Mouse (Mus musculus) liver, adult 2 months (tissue): ENCODE measurements at regions not wholly inside any gene's neighbourhood (a gene's known extent, or its start where the extent isn't known, plus 50 kb on each side); places are given as distances from the start of the nearest gene placed in this dataset.

Experiments used
- DNase-seq: peaks from one replicate; pipeline ENCODE4 v3.0.0-alpha.2; 2011; ENCODE audit warnings: low read depth, low spot score; ENCODE audit errors: extremely low read depth
- H3K27ac ChIP-seq: fragments of 200-500 bp; replicated peaks from 2 replicates; pipeline ENCODE4 v1.5.1; 2012; ENCODE audit warnings: low read depth, mild to moderate bottlenecking, control low read depth, inconsistent platforms, low read length; ENCODE audit not compliant: insufficient read depth
- H3K27me3 ChIP-seq: fragments of 200-500 bp; 2 replicates; pipeline ENCODE4 v1.6.1; 2012; ENCODE audit warnings: mild to moderate bottlenecking, moderate library complexity, low read length, inconsistent platforms; ENCODE audit not compliant: control insufficient read depth, insufficient read depth
- H3K36me3 ChIP-seq: fragments of 200-500 bp; 2 replicates; pipeline ENCODE4 v1.6.1; 2012; ENCODE audit warnings: low read length, inconsistent platforms; ENCODE audit not compliant: control insufficient read depth, insufficient read depth
- H3K4me1 ChIP-seq: fragments of 200-500 bp; 2 replicates; pipeline ENCODE4 v1.6.1; 2011; ENCODE audit warnings: low read length; ENCODE audit not compliant: control insufficient read depth, insufficient read depth
- H3K4me3 ChIP-seq: fragments of 200-500 bp; 2 replicates; pipeline ENCODE4 v1.5.1; 2011; ENCODE audit warnings: low read depth, mild to moderate bottlenecking, control low read depth, low read length, moderate library complexity; ENCODE audit not compliant: insufficient read depth
- H3K79me2 ChIP-seq: fragments of 200-500 bp; 2 replicates; pipeline ENCODE4 v1.6.1; 2012; ENCODE audit warnings: inconsistent platforms, mild to moderate bottlenecking, low read length, moderate library complexity; ENCODE audit not compliant: control insufficient read depth, insufficient read depth
- H3K9ac ChIP-seq: fragments of 200-500 bp; 2 replicates; pipeline ENCODE4 v1.6.1; 2012; ENCODE audit warnings: low read depth, mild to moderate bottlenecking, control low read depth, inconsistent platforms, low read length
- CTCF ChIP-seq: fragments of 200-500 bp; IDR thresholded peaks from 2 replicates; pipeline ENCODE4 v1.5.1; 2011; ENCODE audit warnings: low read depth, low read length, control low read depth
- POLR2A ChIP-seq: fragments of 200-500 bp; IDR thresholded peaks from 2 replicates; pipeline ENCODE4 v1.6.1; 2011; ENCODE audit warnings: low read length, control low read depth; ENCODE audit not compliant: insufficient read depth; ENCODE audit errors: extremely low read depth
- WGBS: fragments of 180-500 bp; shearing (Covaris S2); methylation state at CpG from one replicate; pipeline ENCODE4 v1.1.7; 2018; 5-methylcytosine and 5-hydroxymethylcytosine counted together

GRCm38 (mm10) chr4:12356992-12357634 is 185.3 kb upstream of the Fam92a start:
- WGBS: 73% methylated on average over 2 of the region's 2 CpGs

GRCm38 (mm10) chr4:12353337-12353856 is 181.6 kb upstream of the Fam92a start:
- DNase-seq: no peak
- Histone ChIP-seq H3K27me3 (no peaks in the 10 kb centered on the region), H3K4me3 (no peak overlapping the region), H3K27ac (no peak overlapping the region), H3K79me2 (no peaks in the 10 kb centered on the region), H3K9ac (no peak overlapping the region), H3K4me1 (no peaks in the 10 kb centered on the region), H3K36me3 (no peaks in the 10 kb centered on the region)
- TF ChIP-seq CTCF (no peak), POLR2A (no peak)
- 67% methylated on average over 3 of the region's 3 CpGs for WGBS

More at GRCm38 (mm10) chr4:12356992-12357634, 185.3 kb upstream of the Fam92a start:
- no peak overlapping the region for H3K4me3 ChIP-seq
- H3K4me1 ChIP-seq: no peaks in the 10 kb centered on the region
- H3K9ac ChIP-seq: no peak overlapping the region
- no peak for TF ChIP-seq CTCF
- no peak for TF ChIP-seq POLR2A
- H3K79me2 ChIP-seq: no peaks in the 10 kb centered on the region
- H3K36me3 ChIP-seq: no peaks in the 10 kb centered on the region
- H3K27ac ChIP-seq: no peak overlapping the region
- no peak for DNase-seq
- no peaks in the 10 kb centered on the region for H3K27me3 ChIP-seq

GRCm38 (mm10) chr4:12339236-12339635 is 167.4 kb upstream of the Fam92a start:
- Histone ChIP-seq H3K27ac (no peak overlapping the region), H3K27me3 (no peaks in the 10 kb centered on the region), H3K9ac (no peak overlapping the region), H3K4me1 (no peaks in the 10 kb centered on the region), H3K79me2 (no peaks in the 10 kb centered on the region), H3K4me3 (no peak overlapping the region), H3K36me3 (no peaks in the 10 kb centered on the region)
- TF ChIP-seq CTCF (no peak), POLR2A (no peak)
- DNase-seq: no peak
- WGBS: 53% methylated on average over 1 of the region's 1 CpGs

GRCm38 (mm10) chr4:12334832-12335587 is 163.2 kb upstream of the Fam92a start:
- Histone ChIP-seq H3K27me3 (no peaks in the 10 kb centered on the region), H3K79me2 (no peaks in the 10 kb centered on the region), H3K27ac (no peak overlapping the region), H3K4me1 (no peaks in the 10 kb centered on the region), H3K36me3 (no peaks in the 10 kb centered on the region), H3K9ac (no peak overlapping the region), H3K4me3 (no peak overlapping the region)
- no peak for TF ChIP-seq POLR2A
- TF ChIP-seq CTCF: no peak
- no peak for DNase-seq
- WGBS: 74% methylated on average over 7 of the region's 7 CpGs

GRCm38 (mm10) chr4:12334429-12334828 is 162.6 kb upstream of the Fam92a start:
- no peak for TF ChIP-seq POLR2A
- no peak for TF ChIP-seq CTCF
- no peak overlapping the region for H3K9ac ChIP-seq
- H3K79me2 ChIP-seq: no peaks in the 10 kb centered on the region
- H3K36me3 ChIP-seq: no peaks in the 10 kb centered on the region
- 63% methylated on average over 9 of the region's 9 CpGs for WGBS
- no peaks in the 10 kb centered on the region for H3K27me3 ChIP-seq
- H3K4me3 ChIP-seq: no peak overlapping the region
- H3K4me1 ChIP-seq: no peaks in the 10 kb centered on the region
- DNase-seq: no peak
- no peak overlapping the region for H3K27ac ChIP-seq

- H3K9ac ChIP-seq: no peak overlapping the region
- H3K4me3 ChIP-seq: no peak overlapping the region
- no peak overlapping the region for H3K27ac ChIP-seq
- no peaks in the 10 kb centered on the region for H3K27me3 ChIP-seq
- no peaks in the 10 kb centered on the region for H3K4me1 ChIP-seq
- no peak for DNase-seq
- 78% methylated on average over 1 of the region's 1 CpGs for WGBS
- no peaks in the 10 kb centered on the region for H3K36me3 ChIP-seq
- TF ChIP-seq CTCF (no peak), POLR2A (no peak)
- no peaks in the 10 kb centered on the region for H3K79me2 ChIP-seq
These were observed 144.2 kb upstream of the Fam92a start for GRCm38 (mm10) chr4:12316024-12316423.
